Mouse (Mus musculus) embryonic fibroblast, embryonic 13.5 days (primary cell): Measurements from ENCODE around the gene Hs6st3. TPM values are rescaled to one million over a fixed set of nuclear protein-coding genes. Genes with fewer than 3 reads are reported as not detected.

Source experiments
- H3K27ac ChIP-seq: 2 replicates; pipeline ENCODE4 v1.5.1; 2012; ENCODE audit warnings: low read length, control low read depth, inconsistent platforms; ENCODE audit not compliant: insufficient read depth
- H3K4me1 ChIP-seq: 2 replicates; pipeline ENCODE4 v1.6.1; 2011; ENCODE audit warnings: low read length; ENCODE audit not compliant: control insufficient read depth, insufficient read depth
- H3K4me3 ChIP-seq: 2 replicates; pipeline ENCODE4 v1.5.1; 2011; ENCODE audit warnings: mild to moderate bottlenecking, control low read depth, low read length; ENCODE audit not compliant: insufficient read depth
- CTCF ChIP-seq: IDR thresholded peaks from 2 replicates; pipeline ENCODE4 v1.5.1; 2011; ENCODE audit warnings: mild to moderate bottlenecking, control low read depth, low read length, moderate library complexity, borderline replicate concordance; ENCODE audit not compliant: insufficient read depth
- POLR2A ChIP-seq: IDR thresholded peaks from 2 replicates; pipeline ENCODE4 v1.6.1; 2011; ENCODE audit warnings: low read depth, mild to moderate bottlenecking, control low read depth, low read length, moderate library complexity
- polyA plus RNA-seq: library from polyadenylated mRNA; stranded (reverse); fragments of >200 nt; gene quantifications from 2 replicates; pipeline ENCODE4 v1.2.4, GENCODE M21; 2011; ENCODE audit warnings: low read depth; ENCODE audit not compliant: missing spikeins, insufficient read length

The Hs6st3 gene
- polyA plus RNA-seq, 1 experiment, result 0.42 TPM

DNA sequence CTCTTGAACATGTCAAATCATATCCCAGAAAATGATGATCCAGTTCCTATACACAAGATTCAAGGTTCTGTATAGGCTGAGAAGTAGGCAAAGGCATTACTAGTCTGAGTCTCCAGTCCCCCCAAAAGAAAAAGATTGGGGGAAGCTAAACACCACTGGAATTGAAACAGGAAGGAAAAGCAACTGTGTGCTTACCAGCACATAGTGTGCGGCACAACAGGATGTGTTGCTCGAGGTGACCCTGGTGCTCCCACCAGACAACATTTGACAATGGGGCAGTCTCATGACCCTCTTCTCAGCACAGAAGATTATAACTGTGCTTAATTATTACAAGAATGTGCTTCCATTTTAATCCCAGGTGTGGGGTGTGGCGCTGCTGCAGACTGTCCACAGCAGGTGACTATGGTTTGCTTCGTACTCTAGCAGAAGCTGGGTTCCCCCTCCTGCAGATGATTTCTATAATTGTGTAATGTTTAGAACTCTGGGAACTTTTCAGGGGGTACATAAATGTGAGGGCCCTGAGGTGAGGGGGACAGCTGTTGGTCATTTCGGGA, 599.3 kb downstream of the Hs6st3 start:
- H3K4me1 ChIP-seq, result no peaks in the 10 kb centered on the region
- H3K27ac ChIP-seq, result no peak overlapping the region
- TF ChIP-seq CTCF, result no peak
- no peak for TF ChIP-seq POLR2A
- H3K4me3 ChIP-seq, result no peak overlapping the region

- no peak for TF ChIP-seq CTCF
- no peak for TF ChIP-seq POLR2A
- Histone ChIP-seq H3K4me1 (no peaks in the 10 kb centered on the region), H3K4me3 (no peak overlapping the region), H3K27ac (no peak overlapping the region)
Observed at GRCm38 (mm10) chr14:119741791-119742190, 603.6 kb downstream of the Hs6st3 start.

DNA sequence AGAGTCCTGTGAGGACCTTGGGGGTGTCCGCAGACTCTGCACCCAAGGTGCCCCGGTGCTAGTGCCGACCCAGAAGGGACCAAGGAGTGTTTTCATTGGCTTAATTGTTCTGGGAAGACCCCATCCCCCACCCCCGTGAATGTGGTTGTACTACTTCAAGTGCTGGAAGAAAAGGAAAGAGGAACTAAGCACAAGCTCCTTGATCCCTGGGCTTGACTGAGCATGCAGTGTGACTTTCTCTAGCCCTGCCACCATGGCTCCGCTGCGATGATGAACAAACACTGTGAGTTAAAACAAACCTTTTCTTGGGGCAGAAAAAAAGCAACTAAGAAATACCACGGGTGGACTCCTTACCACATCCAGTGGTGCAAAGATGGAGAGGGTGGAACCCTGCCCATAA, 623.2 kb downstream of the Hs6st3 start:
- TF ChIP-seq POLR2A, result no peak
- TF ChIP-seq CTCF, result no peak
- H3K4me3 ChIP-seq, result no peak overlapping the region
- no peak overlapping the region for H3K27ac ChIP-seq
- H3K4me1 ChIP-seq, result no peaks in the 10 kb centered on the region

- Histone ChIP-seq H3K4me3 (no peak overlapping the region), H3K4me1 (no peaks in the 10 kb centered on the region), H3K27ac (no peak overlapping the region)
- no peak for TF ChIP-seq CTCF
- no peak for TF ChIP-seq POLR2A
Observed at GRCm38 (mm10) chr14:119772040-119772439, 633.9 kb downstream of the Hs6st3 start.

DNA sequence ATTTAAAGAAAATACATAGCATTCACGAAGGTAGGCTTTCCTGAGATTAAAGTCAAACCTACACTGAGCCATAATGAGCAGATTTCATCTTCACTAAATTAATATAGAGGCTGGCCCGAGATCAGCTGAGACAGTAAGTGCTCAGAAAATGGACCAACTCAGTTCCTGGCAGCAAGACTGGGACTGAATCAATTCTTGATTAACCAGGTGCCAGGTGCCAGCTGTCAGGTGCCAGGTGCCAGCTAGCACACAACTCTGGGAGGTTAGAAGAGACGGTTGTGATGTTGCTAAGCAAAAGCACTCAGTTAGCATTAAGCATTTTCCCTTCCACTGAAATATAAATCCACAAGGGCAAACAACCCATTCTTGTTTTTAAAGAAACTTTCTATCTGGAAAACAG, 638.1 kb downstream of the Hs6st3 start:
- Histone ChIP-seq H3K4me3 (no peak overlapping the region), H3K27ac (no peak overlapping the region), H3K4me1 (no peaks in the 10 kb centered on the region)
- TF ChIP-seq POLR2A, result no peak
- TF ChIP-seq CTCF, result no peak

GRCm38 (mm10) chr14:119779982-119780588, 641.9 kb downstream of the Hs6st3 start:
- no peaks in the 10 kb centered on the region for H3K4me1 ChIP-seq
- no peak for TF ChIP-seq POLR2A
- no peak for TF ChIP-seq CTCF
- H3K4me3 ChIP-seq, result no peak overlapping the region
- no peak overlapping the region for H3K27ac ChIP-seq

DNA sequence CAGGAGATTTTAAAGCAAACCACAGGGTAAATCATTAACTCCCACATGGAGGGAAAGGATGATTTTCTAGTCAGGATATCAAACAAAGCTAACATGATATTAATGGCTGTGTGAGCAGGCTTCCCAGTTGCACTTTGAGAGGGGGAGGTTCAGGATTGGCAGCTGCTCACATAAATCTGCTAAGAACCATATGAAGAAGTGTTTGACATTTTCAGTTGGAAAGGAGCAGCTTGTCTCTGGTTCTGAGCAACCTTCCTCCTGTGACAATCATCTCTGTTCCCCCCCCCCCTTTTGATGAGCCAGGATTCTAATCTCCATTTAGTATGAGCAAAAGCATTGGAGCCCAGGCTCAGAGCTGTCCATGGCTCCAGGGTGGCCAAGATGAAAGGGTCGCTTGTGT, 643.0 kb downstream of the Hs6st3 start:
- Histone ChIP-seq H3K4me3 (no peak overlapping the region), H3K27ac (no peak overlapping the region), H3K4me1 (no peaks in the 10 kb centered on the region)
- TF ChIP-seq CTCF (no peak), POLR2A (no peak)

- TF ChIP-seq POLR2A (no peak), CTCF (no peak)
- no peak overlapping the region for H3K27ac ChIP-seq
- H3K4me1 ChIP-seq, result no peaks in the 10 kb centered on the region
- H3K4me3 ChIP-seq, result no peak overlapping the region
Observed at GRCm38 (mm10) chr14:119789457-119789856, 651.3 kb downstream of the Hs6st3 start.

DNA sequence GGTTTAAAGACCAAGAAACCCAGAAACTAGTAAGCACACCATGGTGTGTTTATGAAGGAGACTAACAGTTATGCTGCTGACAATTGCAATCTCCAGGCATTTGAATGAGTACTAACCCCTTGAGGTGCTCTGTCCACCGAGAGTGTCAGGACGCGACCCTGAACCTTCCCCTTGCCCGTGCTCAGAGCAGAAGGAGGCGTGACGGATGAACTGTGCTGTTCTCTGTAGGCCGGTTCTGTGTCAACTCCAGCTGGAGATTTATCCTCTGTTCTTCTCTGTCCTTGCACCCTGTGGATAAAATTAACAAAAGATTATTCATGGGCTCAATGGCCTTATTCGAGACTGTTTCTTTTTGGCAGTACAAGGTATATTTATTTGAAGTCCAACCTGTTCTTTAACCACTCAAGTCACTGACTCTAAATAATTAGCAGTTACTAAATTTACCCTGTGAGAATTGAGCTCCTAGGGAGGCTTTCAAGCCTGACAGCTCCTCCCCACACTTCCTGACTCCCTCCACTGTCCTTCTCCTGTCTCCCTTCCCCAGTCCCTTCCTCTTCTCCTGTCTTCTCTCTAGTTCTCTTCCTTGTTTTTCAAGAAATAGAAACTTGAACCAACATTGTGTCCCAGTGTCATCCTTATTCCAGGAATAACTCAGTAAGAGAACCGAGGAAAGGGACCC, 659.2 kb downstream of the Hs6st3 start:
- H3K27ac ChIP-seq, result no peak overlapping the region
- no peaks in the 10 kb centered on the region for H3K4me1 ChIP-seq
- H3K4me3 ChIP-seq, result no peak overlapping the region
- TF ChIP-seq CTCF (no peak), POLR2A (no peak)

DNA sequence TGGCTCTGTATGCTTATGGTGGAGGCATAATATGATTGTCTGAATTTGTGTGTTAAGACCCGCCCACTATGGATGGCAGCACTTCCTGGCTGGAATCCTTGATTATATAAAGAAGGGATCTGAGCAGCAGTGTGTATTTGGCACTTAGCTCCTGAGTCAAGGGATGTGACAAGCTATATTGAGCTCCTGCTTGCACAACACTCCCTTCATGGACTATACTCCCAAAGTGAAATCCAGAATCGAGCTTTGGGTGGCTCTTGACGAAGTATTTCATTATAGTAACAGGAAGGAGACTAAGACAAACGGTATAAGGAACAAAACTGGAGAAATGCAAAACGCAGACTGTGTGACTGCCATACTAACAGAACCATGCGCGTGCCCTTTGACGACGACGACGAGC, 660.4 kb downstream of the Hs6st3 start:
- Histone ChIP-seq H3K4me1 (no peaks in the 10 kb centered on the region), H3K4me3 (no peak overlapping the region), H3K27ac (no peak overlapping the region)
- TF ChIP-seq CTCF (no peak), POLR2A (no peak)
